In the genomic region with DNA sequence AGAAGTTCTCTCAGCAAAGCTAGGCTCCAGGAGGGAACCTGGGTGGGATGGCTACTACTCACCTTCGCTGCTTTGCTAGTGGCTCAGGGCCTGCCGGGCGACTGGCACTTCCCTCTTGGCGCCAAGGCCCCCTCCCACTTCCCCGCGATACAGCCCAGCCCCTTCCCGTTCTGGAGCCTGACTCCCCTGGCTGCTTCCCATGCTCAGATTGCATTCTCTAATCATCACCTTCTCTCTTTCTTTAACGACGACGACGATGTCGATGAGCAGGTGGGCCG, we compare ENCODE assay signal across 8 mouse cellular contexts. TPM values are rescaled to one million over a fixed set of nuclear protein-coding genes. Genes with fewer than 3 reads are reported as not detected.
DNase-seq lines count a peak whose midpoint lies in the region; ATAC-seq lines count a peak whose summit lies in the region.

Adcy4 (minus strand) TSS at position 138 of the 278 bp plus-strand sequence.

- peaks cover 54% of the 10 kb centered on the region for H3K27me3 ChIP-seq in embryonic facial prominence, embryonic 12.5 days
- peaks cover 40% of the 10 kb centered on the region for H3K27me3 ChIP-seq in heart, embryonic 16.5 days (ENCODE audit: control insufficient read depth, insufficient read depth, low read length)
- H3K27me3 ChIP-seq in midbrain, embryonic 14.5 days (ENCODE audit: control insufficient read depth, insufficient read depth, low read length), result peaks cover 67% of the 10 kb centered on the region

- H3K4me1 ChIP-seq in embryonic facial prominence, embryonic 12.5 days, result peaks cover 42% of the 10 kb centered on the region
- H3K4me1 ChIP-seq in heart, embryonic 16.5 days (ENCODE audit: control insufficient read depth, insufficient read depth, low read length), result peaks cover 16% of the 10 kb centered on the region
- H3K4me1 ChIP-seq in midbrain, embryonic 14.5 days (ENCODE audit: control insufficient read depth, insufficient read depth, low read length), result peaks cover 4% of the 10 kb centered on the region; the same call in 1 of the 2 replicates

- under 1% methylated on average over 13 of the region's 13 CpGs for WGBS in embryonic facial prominence, embryonic 12.5 days
- WGBS in heart, embryonic 16.5 days, result 5% methylated on average over 13 of the region's 13 CpGs
- 3% methylated on average over 13 of the region's 13 CpGs for WGBS in midbrain, embryonic 14.5 days

- DNase-seq in adrenal gland, adult 18-20 months (ENCODE audit: low spot score in 2 of 2), result peak; percentile 5 to 23
- no peak for DNase-seq in adrenal gland, adult 8-10 months
- DNase-seq in kidney, postnatal 4 days, result peak; percentile 44 to 58
- DNase-seq in midbrain, embryonic 14.5 days, result peak; percentile 12
- no peak for DNase-seq in frontal cortex, postnatal 25 days (ENCODE audit: low spot score in 2 of 2)
- DNase-seq in c-Kit-positive CD71-positive TER-119-positive erythroid progenitor cells, embryonic 14.5 days (ENCODE audit: low spot score), result no peak

- 0 out of 2 replicates have a peak, but pooled peaks have one; percentile 23 for ATAC-seq in embryonic facial prominence, embryonic 12.5 days (ENCODE audit: insufficient number of reproducible peaks, insufficient read depth, low FRiP score, low TSS enrichment)
- peak; percentile 55 for ATAC-seq in heart, embryonic 16.5 days (replicated peaks; ENCODE audit: extremely low read depth, insufficient read depth, low FRiP score)
- no peak for ATAC-seq in midbrain, embryonic 14.5 days (ENCODE audit: low FRiP score, low TSS enrichment)

- H3K36me3 ChIP-seq in embryonic facial prominence, embryonic 12.5 days, result no peaks in the 10 kb centered on the region
- no peaks in the 10 kb centered on the region for H3K36me3 ChIP-seq in heart, embryonic 16.5 days (ENCODE audit: control insufficient read depth, insufficient read depth)
- H3K36me3 ChIP-seq in midbrain, embryonic 14.5 days (ENCODE audit: control insufficient read depth, insufficient read depth, low read length), result no peaks in the 10 kb centered on the region

- H3K27ac ChIP-seq in embryonic facial prominence, embryonic 12.5 days, result peak within 1 kb of the TSS; percentile 73
- H3K27ac ChIP-seq in heart, embryonic 16.5 days (ENCODE audit: low read length), result peak within 1 kb of the TSS; percentile 91
- no peak within 1 kb of the TSS for H3K27ac ChIP-seq in midbrain, embryonic 14.5 days (replicated peaks; ENCODE audit: low read depth, low read length)

- H3K9ac ChIP-seq in embryonic facial prominence, embryonic 12.5 days, result peak within 1 kb of the TSS; percentile 61
- H3K9ac ChIP-seq in heart, embryonic 16.5 days (ENCODE audit: low read length), result peak within 1 kb of the TSS; percentile 73
- H3K9ac ChIP-seq in midbrain, embryonic 14.5 days (replicated peaks; ENCODE audit: low read length), result no peak within 1 kb of the TSS

- H3K9me3 ChIP-seq in embryonic facial prominence, embryonic 12.5 days, result no peaks in the 10 kb centered on the region
- no peaks in the 10 kb centered on the region for H3K9me3 ChIP-seq in heart, embryonic 16.5 days (replicated peaks; ENCODE audit: control insufficient read depth, low read length)
- H3K9me3 ChIP-seq in midbrain, embryonic 14.5 days (ENCODE audit: control insufficient read depth, low read length), result no peaks in the 10 kb centered on the region

- peak within 1 kb of the TSS; percentile 42 for H3K4me3 ChIP-seq in embryonic facial prominence, embryonic 12.5 days
- peak within 1 kb of the TSS; percentile 59 for H3K4me3 ChIP-seq in heart, embryonic 16.5 days (ENCODE audit: low read length)
- peak within 1 kb of the TSS; percentile 25 for H3K4me3 ChIP-seq in midbrain, embryonic 14.5 days (replicated peaks; ENCODE audit: low read depth, low read length)

- peak within 1 kb of the TSS; percentile 63 for H3K4me2 ChIP-seq in embryonic facial prominence, embryonic 12.5 days (replicated peaks)
- H3K4me2 ChIP-seq in heart, embryonic 16.5 days (ENCODE audit: low read depth, low read length), result peak within 1 kb of the TSS; percentile 71
- peak within 1 kb of the TSS; percentile 42 for H3K4me2 ChIP-seq in midbrain, embryonic 14.5 days (ENCODE audit: low read length)

RNA-seq across cellular contexts. Expression of gene Adcy4, which starts in this region (rescaled TPM):
- total RNA-seq in adrenal gland, adult 18-20 months (2021), result 10 to 100 TPM in 1 of 2 experiments, 1 to 10 TPM in 1; 8.3 to 17.1 TPM
- total RNA-seq in adrenal gland, adult 8-10 months (2022), result 1 to 10 TPM; 5.2 to 9.1 (median 7.8) TPM
- polyA plus RNA-seq in embryonic facial prominence, embryonic 12.5 days (2016; fragmentation: Nextera tagmentation; extraction: Ambion mirVana), result 21.3 and 24.2 TPM in 2 replicates
- polyA plus RNA-seq in heart, embryonic 16.5 days (2015; fragmentation: Nextera tagmentation; extraction: Ambion mirVana), result 15.3 and 17.5 TPM in 2 replicates
- 2.4 and 3.2 TPM in 2 replicates for polyA plus RNA-seq in midbrain, embryonic 14.5 days (2014; fragmentation: Nextera tagmentation; extraction: Ambion mirVana)

Comparison
In these comparisons a context has a peak if more than half of its experiments do, and no peak if none do; other contexts are left out.
1. DNase-seq: peak in adrenal gland, adult 18-20 months (2 of 2), kidney, postnatal 4 days (2 of 2) and midbrain, embryonic 14.5 days (single experiment); none in adrenal gland, adult 8-10 months (single experiment), frontal cortex, postnatal 25 days (0 of 2) and c-Kit-positive CD71-positive TER-119-positive erythroid progenitor cells, embryonic 14.5 days (single experiment).
2. Peak in every context shown above with its lines, with median percentiles within 50 percentile points of each other: H3K4me2 ChIP-seq and H3K4me3 ChIP-seq.